Mouse (Mus musculus) lung, postnatal 0 days (tissue): ENCODE results near the gene Ntrk3.

Experiments
- CTCF ChIP-seq: IDR thresholded peaks from 2 replicates; pipeline ENCODE4 v1.5.1; 2016; ENCODE audit warnings: antibody characterized with exemption, mild to moderate bottlenecking
- EP300 ChIP-seq: IDR thresholded peaks from 2 replicates; pipeline ENCODE4 v1.6.1; 2016; ENCODE audit warnings: antibody characterized with exemption, mild to moderate bottlenecking, control low read depth

DNA sequence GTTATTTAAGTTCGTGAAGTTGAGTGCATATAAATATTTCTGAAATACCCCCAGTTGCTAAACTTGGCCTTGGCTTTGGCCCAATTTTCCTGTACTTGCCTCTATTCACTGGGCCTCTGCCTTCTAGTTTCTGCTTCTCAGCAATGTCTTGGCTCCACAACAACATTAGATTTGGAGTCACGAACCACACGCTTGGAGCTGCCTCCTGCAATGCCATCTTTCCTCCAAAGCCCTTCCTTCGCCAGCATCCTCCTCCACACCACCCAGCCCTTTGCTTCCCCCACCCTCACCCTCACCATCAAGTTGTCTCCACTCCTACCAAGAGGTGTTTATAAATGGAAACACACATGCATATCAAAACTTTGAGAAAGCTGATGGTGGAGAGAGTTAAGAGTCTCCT is 340.6 kb downstream of the Ntrk3 start:
- TF ChIP-seq CTCF (no peak), EP300 (no peak)
